Mouse (Mus musculus) heart, adult 2 months (tissue): ENCODE data around the gene Lrrc71. TPM values are rescaled to one million over a fixed set of nuclear protein-coding genes. Genes with fewer than 3 reads are reported as not detected.

Experiments
- DNase-seq, 2 experiments: peaks; one replicate each; pipeline ENCODE4 v3.0.0; 2021
- H3K27ac ChIP-seq: fragments of 200-600 bp; 2 replicates; pipeline ENCODE4 v1.8.1; 2022
- H3K27me3 ChIP-seq: fragments of 200-500 bp; 2 replicates; pipeline ENCODE4 v1.6.1; 2012; ENCODE audit warnings: mild to moderate bottlenecking, low read length, inconsistent platforms, mixed read lengths; ENCODE audit not compliant: control insufficient read depth, insufficient read depth
- H3K36me3 ChIP-seq: fragments of 200-500 bp; 2 replicates; pipeline ENCODE4 v1.6.1; 2012; ENCODE audit warnings: low read length, inconsistent platforms; ENCODE audit not compliant: control insufficient read depth, insufficient read depth
- H3K4me1 ChIP-seq: fragments of 200-500 bp; 2 replicates; pipeline ENCODE4 v1.6.1; 2011; ENCODE audit warnings: low read length; ENCODE audit not compliant: control insufficient read depth, insufficient read depth
- H3K4me3 ChIP-seq: fragments of 200-600 bp; 2 replicates; pipeline ENCODE4 v1.8.1; 2022
- H3K79me2 ChIP-seq: fragments of 200-500 bp; replicated peaks from 2 replicates; pipeline ENCODE4 v1.6.1; 2012; ENCODE audit warnings: mild to moderate bottlenecking, inconsistent platforms, low read length, moderate library complexity, mixed read lengths; ENCODE audit not compliant: control insufficient read depth, insufficient read depth
- H3K9ac ChIP-seq: fragments of 200-500 bp; 2 replicates; pipeline ENCODE4 v1.6.1; 2012; ENCODE audit warnings: low read depth, mild to moderate bottlenecking, control low read depth, inconsistent platforms, low read length, mixed read lengths
- CTCF ChIP-seq: fragments of 200-600 bp; IDR thresholded peaks from 2 replicates; pipeline ENCODE4 v1.8.1; 2022; ENCODE audit warnings: antibody characterized with exemption, mild to moderate bottlenecking, moderate library complexity
- EP300 ChIP-seq: fragments of 200-500 bp; IDR thresholded peaks from 2 replicates; pipeline ENCODE4 v1.6.1; 2011; ENCODE audit warnings: low read depth, low read length, control low read depth; ENCODE audit not compliant: insufficient read depth
- POLR2A ChIP-seq: fragments of 200-500 bp; IDR thresholded peaks from 2 replicates; pipeline ENCODE4 v1.6.1; 2011; ENCODE audit warnings: mild to moderate bottlenecking, low read depth, low read length, control low read depth; ENCODE audit not compliant: insufficient read depth
- WGBS: fragments of 180-500 bp; shearing (Covaris S2); methylation state at CpG from one replicate; pipeline ENCODE4 v1.1.7; 2018; 5-methylcytosine and 5-hydroxymethylcytosine counted together
- intact Hi-C: fragments of 180-260 bp; cut with DNase I; formaldehyde crosslinking; loops from one replicate; pipeline ENCODE4 v1.15.1; 2025
- polyA plus RNA-seq: library from polyadenylated mRNA; depleted of rRNA; stranded (reverse); fragments of >200 nt; gene quantifications from 2 replicates; pipeline ENCODE4 v1.2.3, GENCODE M21; 2012
- total RNA-seq, 2 experiments: library from RNA; stranded (reverse); gene quantifications; 2 replicates each; pipeline ENCODE4 v1.2.3; 2021

Gene Lrrc71
- total and polyA plus RNA-seq, 3 experiments, result 0.36 to 1.1 (median 0.47) TPM

DNA sequence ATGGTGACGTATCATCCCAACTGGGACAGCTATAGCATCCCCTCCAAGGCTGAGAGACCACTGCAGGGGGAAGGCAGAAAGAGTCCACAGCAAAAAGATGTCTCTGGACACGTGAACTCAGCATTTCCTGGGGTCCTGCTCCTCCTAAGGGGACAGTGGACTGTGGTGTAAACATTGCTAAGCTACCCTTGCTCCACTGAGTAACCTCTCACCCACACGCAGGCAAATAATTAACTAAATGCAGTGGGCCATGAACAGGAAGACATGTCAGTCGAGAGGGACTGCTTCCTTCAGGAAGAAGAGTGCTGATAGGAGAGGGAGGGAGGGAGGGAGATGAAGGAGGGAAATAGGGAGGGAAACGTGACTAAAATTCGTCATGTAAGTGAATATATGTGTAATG is 22.7 kb upstream of the Lrrc71 start:
- 44% methylated on average over 6 of the region's 6 CpGs for WGBS
- Histone ChIP-seq H3K4me3 (no peak overlapping the region), H3K27ac (no peak overlapping the region), H3K9ac (no peak overlapping the region), H3K79me2 (no peaks in the 10 kb centered on the region), H3K27me3 (no peaks in the 10 kb centered on the region; the same call in 1 of the 2 replicates), H3K36me3 (no peaks in the 10 kb centered on the region), H3K4me1 (peaks cover 4% of the 10 kb centered on the region)
- no peak for TF ChIP-seq POLR2A
- no peak for TF ChIP-seq EP300
- TF ChIP-seq CTCF, result no peak
- no peak for DNase-seq
- intact Hi-C loops, result loop anchor here (2.0 kb wide), 1 partner anchor 68 kb away; no protein-coding TSS in a partner anchor

DNA sequence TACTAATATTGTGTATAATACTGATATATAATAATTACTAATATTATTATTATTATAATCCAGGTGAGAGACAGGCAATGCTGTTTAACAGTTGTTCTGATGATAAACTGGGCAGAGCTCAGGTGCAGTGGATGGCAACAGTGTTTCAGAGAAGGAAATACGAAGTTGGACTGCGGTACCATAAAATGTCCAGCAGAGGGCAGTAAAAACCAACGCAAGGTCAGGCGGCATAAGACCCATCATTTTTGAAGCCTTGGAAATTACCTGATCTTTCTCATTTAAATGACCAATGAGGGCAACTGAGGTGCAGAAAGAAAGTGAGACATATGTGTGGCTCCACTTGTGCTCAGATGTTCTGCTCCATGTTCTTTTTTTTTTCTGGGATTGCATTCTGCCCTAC is 21.9 kb upstream of the Lrrc71 start:
- Histone ChIP-seq H3K27ac (no peak overlapping the region), H3K4me1 (peaks cover 7% of the 10 kb centered on the region), H3K27me3 (no peaks in the 10 kb centered on the region), H3K36me3 (no peaks in the 10 kb centered on the region), H3K9ac (no peak overlapping the region), H3K4me3 (no peak overlapping the region), H3K79me2 (no peaks in the 10 kb centered on the region)
- intact Hi-C loops, result loop anchor here (1.0 to 2.0 kb wide), 2 partner anchors 46 to 69 kb away; no protein-coding TSS in a partner anchor
- TF ChIP-seq POLR2A, result no peak
- TF ChIP-seq CTCF, result peak; percentile 95
- no peak for TF ChIP-seq EP300
- WGBS, result under 1% methylated on average over 4 of the region's 4 CpGs
- DNase-seq, result no peak

DNA sequence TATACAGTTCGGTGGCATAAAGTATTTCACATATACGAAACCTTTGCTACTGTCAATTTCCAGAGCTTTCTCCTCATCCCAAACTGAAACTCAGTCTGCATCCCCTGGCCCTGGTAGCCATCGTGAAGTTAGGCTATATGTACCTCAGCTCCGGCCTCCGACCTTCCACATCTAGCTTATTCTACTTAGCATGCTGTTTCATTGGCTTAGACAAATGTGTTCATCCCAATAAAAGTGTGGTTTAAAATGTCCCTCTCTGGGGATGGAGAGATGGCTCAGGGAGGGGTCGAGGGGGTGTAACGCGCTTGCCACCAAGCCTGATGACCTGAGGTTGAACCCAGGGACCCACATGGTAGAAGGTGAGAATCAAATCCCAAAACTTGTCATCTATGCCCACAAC is 21.1 kb upstream of the Lrrc71 start:
- Histone ChIP-seq H3K27ac (peak overlapping the region; percentile 93), H3K4me3 (peak overlapping the region; percentile 63), H3K4me1 (peaks cover 11% of the 10 kb centered on the region), H3K27me3 (no peaks in the 10 kb centered on the region), H3K9ac (no peak overlapping the region), H3K79me2 (no peaks in the 10 kb centered on the region), H3K36me3 (no peaks in the 10 kb centered on the region)
- no peak for DNase-seq
- WGBS, result 77% methylated on average over 8 of the region's 8 CpGs
- intact Hi-C loops, result loop anchor here (1.0 to 10.0 kb wide), 3 partner anchors 13 to 205 kb away; partner anchors contain the start of genes Lrrc71 and Nes
- no peak for TF ChIP-seq POLR2A

DNA sequence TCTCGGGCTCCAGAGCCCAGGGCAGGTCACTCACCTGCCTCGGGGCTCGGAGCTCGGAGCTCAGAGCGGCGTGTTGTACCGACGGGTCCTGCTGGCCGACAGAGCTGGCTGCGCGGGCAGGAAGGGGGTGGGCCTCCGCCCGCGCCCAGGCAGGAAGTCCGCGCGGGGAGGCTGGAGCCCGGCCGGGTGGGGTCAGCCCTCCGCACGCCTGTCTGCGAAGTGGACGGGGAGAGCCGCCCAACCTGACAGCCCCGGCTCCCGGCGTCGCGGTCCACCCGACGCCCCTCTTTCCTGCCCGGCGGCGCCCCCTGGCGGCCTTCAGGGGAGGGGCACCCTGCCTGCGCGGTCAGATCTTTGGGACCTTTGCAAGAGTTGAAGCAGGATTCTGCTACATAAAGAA is 20.4 kb upstream of the Lrrc71 start:
- H3K9ac ChIP-seq, result peak overlapping the region; percentile 68
- TF ChIP-seq EP300, result 0 out of 2 replicates have a peak, but pooled peaks have one; percentile 45
- peak; percentile 99; the same call in 1 of the 2 replicates for TF ChIP-seq CTCF
- peak; percentile 83 for TF ChIP-seq POLR2A
- intact Hi-C loops, result loop anchor here (1.0 to 10.0 kb wide), 3 partner anchors 13 to 206 kb away; partner anchors contain the start of genes Lrrc71 and Nes

DNA sequence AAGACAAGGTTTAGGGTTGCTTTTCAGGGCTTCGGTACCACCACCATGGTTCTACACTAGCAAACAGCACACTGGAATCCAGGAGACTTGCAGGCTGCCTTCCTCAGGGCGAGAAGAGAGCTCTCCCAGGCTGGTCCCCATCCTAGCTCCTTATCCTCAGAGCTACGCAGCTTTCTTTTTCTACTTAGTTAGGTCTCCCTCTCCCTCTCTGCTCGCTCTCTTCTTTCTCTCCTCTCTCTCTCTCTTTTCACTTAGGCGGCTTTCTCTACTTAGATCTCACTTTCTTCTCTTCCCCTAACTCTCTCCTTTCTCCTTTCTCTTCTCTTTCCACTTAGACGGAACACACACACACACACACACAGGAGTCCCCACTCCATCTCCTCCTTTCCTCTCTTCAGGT is 20.0 kb upstream of the Lrrc71 start:
- TF ChIP-seq CTCF, result no peak
- no peak for TF ChIP-seq EP300
- TF ChIP-seq POLR2A, result no peak
- no peaks in the 10 kb centered on the region for H3K36me3 ChIP-seq
- peaks cover 14% of the 10 kb centered on the region for H3K4me1 ChIP-seq
- H3K9ac ChIP-seq, result peak overlapping the region; percentile 73
- intact Hi-C loops, result loop anchor here (2.0 to 10.0 kb wide), 2 partner anchors 20 to 206 kb away; partner anchors contain the start of genes Lrrc71 and Nes
- no peaks in the 10 kb centered on the region for H3K27me3 ChIP-seq
- DNase-seq, result no peak
- WGBS, result 34% methylated on average over 6 of the region's 6 CpGs
- peak overlapping the region; percentile 63 for H3K4me3 ChIP-seq
- H3K79me2 ChIP-seq, result no peaks in the 10 kb centered on the region
- H3K27ac ChIP-seq, result peak overlapping the region; percentile 93

More for the DNA sequence above, 20.4 kb upstream of the Lrrc71 start:
- 1% methylated on average over 36 of the region's 37 CpGs for WGBS
- Histone ChIP-seq H3K27ac (peak overlapping the region; percentile 93), H3K27me3 (no peaks in the 10 kb centered on the region), H3K4me3 (peak overlapping the region; percentile 63), H3K4me1 (peaks cover 13% of the 10 kb centered on the region), H3K79me2 (no peaks in the 10 kb centered on the region), H3K36me3 (no peaks in the 10 kb centered on the region)
- DNase-seq, result peak; percentile 92

DNA sequence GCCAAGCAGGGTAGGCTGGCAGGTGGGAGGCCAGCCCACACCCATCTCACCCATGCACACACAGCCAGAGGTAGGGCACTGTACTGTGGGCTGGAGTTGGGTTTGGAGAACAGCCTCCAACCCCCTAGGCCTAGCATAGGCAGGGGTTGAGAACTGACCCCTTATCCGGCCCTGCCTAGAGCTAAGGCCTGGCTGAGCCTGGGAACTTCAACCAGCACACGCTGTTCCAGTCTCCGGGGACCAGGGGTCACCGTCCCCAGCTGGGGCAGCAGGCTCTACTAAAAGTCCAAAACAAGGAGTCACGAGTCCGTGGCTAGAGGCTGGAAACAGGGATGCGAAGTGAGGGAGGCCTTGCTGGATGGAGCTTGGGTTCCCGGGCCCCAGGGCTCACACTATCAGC is 19.3 kb upstream of the Lrrc71 start:
- intact Hi-C loops, result loop anchor here (2.0 to 10.0 kb wide), 2 partner anchors 19 to 207 kb away; partner anchors contain the start of genes Lrrc71 and Nes

More for the DNA sequence above, 19.3 kb upstream of the Lrrc71 start:
- TF ChIP-seq POLR2A (peak; percentile 49), EP300 (peak; percentile 65; the same call in 1 of the 2 replicates), CTCF (no peak)
- H3K4me3 ChIP-seq, result peak overlapping the region; percentile 63
- peaks cover 14% of the 10 kb centered on the region for H3K4me1 ChIP-seq
- peak overlapping the region; percentile 73 for H3K9ac ChIP-seq
- WGBS, result 30% methylated on average over 8 of the region's 8 CpGs
- no peaks in the 10 kb centered on the region for H3K79me2 ChIP-seq
- no peaks in the 10 kb centered on the region for H3K36me3 ChIP-seq
- H3K27ac ChIP-seq, result peak overlapping the region; percentile 93
- DNase-seq, result peak; percentile 65 to 71
- no peaks in the 10 kb centered on the region for H3K27me3 ChIP-seq
